Mouse (Mus musculus): ENCODE measurements around the gene H2-M10.5. TPM values are rescaled to one million over a fixed set of nuclear protein-coding genes. Genes with fewer than 3 reads are reported as not detected.
"Not testable (repeated sequence)": the region's sequence is repeated elsewhere in the genome, so short reads cannot be mapped to it uniquely, and the experiment has no call there.

The H2-M10.5 gene
- polyA plus RNA-seq (2014; fragmentation: Nextera tagmentation; extraction: Ambion mirVana), result not detected in 2 replicates

GRCm38 (mm10) chr17:36772610-36773009, at the start of gene H2-M10.5:
H2-M10.5 (plus strand) TSS chr17:36772910.
- not testable (repeated sequence) for DNase-seq (ENCODE audit: low spot score); H3K27me3 ChIP-seq (ENCODE audit: control insufficient read depth, insufficient read depth, low read length); H3K4me1 ChIP-seq (ENCODE audit: control insufficient read depth, insufficient read depth, low read length); H3K36me3 ChIP-seq (ENCODE audit: control insufficient read depth, insufficient read depth, low read length); H3K4me3 ChIP-seq (ENCODE audit: low read depth, low read length); H3K27ac ChIP-seq (ENCODE audit: low read depth, low read length); H3K9me3 ChIP-seq (ENCODE audit: control insufficient read depth, low read length); H3K4me2 ChIP-seq (ENCODE audit: low read depth); H3K9ac ChIP-seq (ENCODE audit: low read length); ATAC-seq (ENCODE audit: insufficient read depth, low FRiP score, low TSS enrichment)
- whole genome bisulfite sequencing, result 88% methylated on average over 2 of the region's 2 CpGs

- H3K4me1 ChIP-seq (ENCODE audit: control insufficient read depth, insufficient read depth, low read length), result no peaks in the 10 kb centered on the region
- no peak overlapping the region for H3K9ac ChIP-seq (ENCODE audit: low read length)
- no peaks in the 10 kb centered on the region for H3K27me3 ChIP-seq (ENCODE audit: control insufficient read depth, insufficient read depth, low read length)
- no peaks in the 10 kb centered on the region for H3K9me3 ChIP-seq (ENCODE audit: control insufficient read depth, low read length)
- ATAC-seq (ENCODE audit: insufficient read depth, low FRiP score, low TSS enrichment) (no peak), DNase-seq (ENCODE audit: low spot score) (no peak)
- no peak overlapping the region for H3K4me3 ChIP-seq (ENCODE audit: low read depth, low read length)
- no peak overlapping the region for H3K4me2 ChIP-seq (ENCODE audit: low read depth)
- no peak overlapping the region for H3K27ac ChIP-seq (ENCODE audit: low read depth, low read length)
- no peaks in the 10 kb centered on the region for H3K36me3 ChIP-seq (ENCODE audit: control insufficient read depth, insufficient read depth, low read length)
- WGBS, result 30% methylated on average over 2 of the region's 2 CpGs
These were observed 46.7 kb upstream of the H2-M10.5 start for GRCm38 (mm10) chr17:36726046-36726445.

DNA sequence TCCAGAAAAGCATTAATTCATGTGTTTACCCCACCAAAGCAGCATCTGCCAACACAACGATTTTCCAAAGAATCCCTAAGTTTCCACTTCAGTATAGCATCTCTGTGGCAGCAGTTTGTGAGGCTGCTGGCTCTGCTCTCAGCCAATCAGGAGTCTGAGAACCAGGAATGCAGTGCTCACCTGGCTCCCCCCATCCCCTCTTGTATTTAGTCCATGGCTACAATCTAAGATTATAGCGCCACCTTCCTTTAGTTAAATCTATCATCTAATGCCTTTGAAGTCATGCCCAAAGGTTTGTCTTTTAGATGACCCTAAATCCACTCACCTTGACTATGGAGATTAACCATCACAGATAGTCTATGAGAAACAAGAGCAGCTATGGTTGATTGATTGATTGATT, 8.9 kb upstream of the H2-M10.5 start:
- no peak overlapping the region for H3K4me3 ChIP-seq (ENCODE audit: low read depth, low read length)
- no peaks in the 10 kb centered on the region for H3K4me1 ChIP-seq (ENCODE audit: control insufficient read depth, insufficient read depth, low read length)
- H3K9ac ChIP-seq (ENCODE audit: low read length), result no peak overlapping the region
- WGBS, result 52% methylated on average over 2 of the region's 2 CpGs
- H3K9me3 ChIP-seq (ENCODE audit: control insufficient read depth, low read length), result no peaks in the 10 kb centered on the region
- H3K36me3 ChIP-seq (ENCODE audit: control insufficient read depth, insufficient read depth, low read length), result no peaks in the 10 kb centered on the region
- no peak overlapping the region for H3K4me2 ChIP-seq (ENCODE audit: low read depth)
- no peaks in the 10 kb centered on the region for H3K27me3 ChIP-seq (ENCODE audit: control insufficient read depth, insufficient read depth, low read length)
- DNase-seq (ENCODE audit: low spot score) (no peak), ATAC-seq (ENCODE audit: insufficient read depth, low FRiP score, low TSS enrichment) (no peak)
- no peak overlapping the region for H3K27ac ChIP-seq (ENCODE audit: low read depth, low read length)

- H3K4me1 ChIP-seq (ENCODE audit: control insufficient read depth, insufficient read depth, low read length); H3K27me3 ChIP-seq (ENCODE audit: control insufficient read depth, insufficient read depth, low read length); ATAC-seq (ENCODE audit: insufficient read depth, low FRiP score, low TSS enrichment); H3K4me3 ChIP-seq (ENCODE audit: low read depth, low read length); DNase-seq (ENCODE audit: low spot score); H3K4me2 ChIP-seq (ENCODE audit: low read depth); H3K9me3 ChIP-seq (ENCODE audit: control insufficient read depth, low read length); H3K36me3 ChIP-seq (ENCODE audit: control insufficient read depth, insufficient read depth, low read length); H3K9ac ChIP-seq (ENCODE audit: low read length); H3K27ac ChIP-seq (ENCODE audit: low read depth, low read length): not testable (repeated sequence)
- 22% methylated on average over 2 of the region's 2 CpGs for WGBS
These were observed 8.5 kb upstream of the H2-M10.5 start for GRCm38 (mm10) chr17:36764244-36764643.

DNA sequence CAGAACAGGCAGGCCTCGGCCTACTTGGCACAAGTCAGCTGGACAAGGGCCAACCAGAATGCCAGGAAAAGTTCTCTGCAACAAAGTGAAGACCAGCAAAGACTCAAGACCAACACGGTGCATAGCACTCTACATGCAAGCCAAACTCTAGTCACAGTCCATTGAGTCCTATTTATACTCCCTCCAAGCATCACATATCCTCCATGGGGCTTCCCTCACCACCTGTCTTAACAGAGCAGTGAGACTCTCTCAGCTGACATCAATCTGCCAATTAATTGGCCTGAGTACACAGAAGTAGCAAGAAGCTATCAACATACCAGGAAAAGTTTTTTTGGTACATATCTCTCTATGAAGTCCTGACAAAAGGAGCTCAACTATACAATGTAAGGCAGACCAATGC, 7.3 kb upstream of the H2-M10.5 start:
- not testable (repeated sequence) for H3K27me3 ChIP-seq (ENCODE audit: control insufficient read depth, insufficient read depth, low read length); H3K9ac ChIP-seq (ENCODE audit: low read length); H3K9me3 ChIP-seq (ENCODE audit: control insufficient read depth, low read length); DNase-seq (ENCODE audit: low spot score); H3K4me2 ChIP-seq (ENCODE audit: low read depth); H3K27ac ChIP-seq (ENCODE audit: low read depth, low read length); H3K4me3 ChIP-seq (ENCODE audit: low read depth, low read length); H3K36me3 ChIP-seq (ENCODE audit: control insufficient read depth, insufficient read depth, low read length); H3K4me1 ChIP-seq (ENCODE audit: control insufficient read depth, insufficient read depth, low read length); ATAC-seq (ENCODE audit: insufficient read depth, low FRiP score, low TSS enrichment)
- 65% methylated on average over 2 of the region's 2 CpGs for WGBS

DNA sequence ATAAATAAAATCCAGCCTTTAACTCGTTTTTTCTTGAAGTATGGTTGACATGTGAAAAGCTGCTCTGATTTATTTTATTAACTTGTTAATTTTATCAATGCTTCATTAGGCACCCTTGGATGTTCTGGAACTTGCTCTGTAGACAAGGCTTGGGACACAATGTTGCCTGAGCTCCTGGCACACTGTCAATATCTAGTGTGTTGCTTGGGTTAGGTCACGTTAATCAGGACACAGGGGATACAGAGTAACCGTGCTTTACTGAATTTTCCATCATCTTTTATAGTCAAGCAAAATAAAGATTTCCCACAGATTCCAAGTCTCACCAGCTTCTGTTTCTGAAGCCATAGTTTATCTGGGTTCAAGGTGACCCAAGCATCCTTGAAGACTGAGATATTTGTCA, 8.8 kb downstream of the H2-M10.5 start:
- no peaks in the 10 kb centered on the region for H3K36me3 ChIP-seq (ENCODE audit: control insufficient read depth, insufficient read depth, low read length)

DNA sequence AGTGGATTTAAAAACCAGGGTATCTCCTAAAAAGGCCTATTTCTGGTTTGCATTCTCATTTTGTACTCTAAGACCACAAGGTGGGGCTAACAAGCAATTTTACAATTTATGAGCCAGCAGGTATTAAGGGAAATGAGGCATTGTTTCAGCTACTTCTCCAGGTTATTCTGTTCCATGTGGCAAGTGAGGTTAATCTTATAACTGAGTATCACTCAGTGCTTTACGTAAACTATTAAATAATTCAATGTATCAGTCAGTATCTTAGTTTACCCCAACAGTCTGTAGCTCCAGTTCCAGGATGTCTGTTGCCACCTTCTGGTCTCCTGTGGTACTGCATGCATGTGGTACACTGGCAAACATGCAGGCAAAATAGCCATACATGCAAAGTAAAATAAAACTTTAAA, 13.8 kb downstream of the H2-M10.5 start:
- H3K4me3 ChIP-seq (ENCODE audit: low read depth, low read length); H3K27me3 ChIP-seq (ENCODE audit: control insufficient read depth, insufficient read depth, low read length); H3K4me2 ChIP-seq (ENCODE audit: low read depth); H3K9me3 ChIP-seq (ENCODE audit: control insufficient read depth, low read length); H3K4me1 ChIP-seq (ENCODE audit: control insufficient read depth, insufficient read depth, low read length); H3K27ac ChIP-seq (ENCODE audit: low read depth, low read length); H3K36me3 ChIP-seq (ENCODE audit: control insufficient read depth, insufficient read depth, low read length); ATAC-seq (ENCODE audit: insufficient read depth, low FRiP score, low TSS enrichment); H3K9ac ChIP-seq (ENCODE audit: low read length): not testable (repeated sequence)
- 46% methylated on average over 1 of the region's 1 CpGs for WGBS
- DNase-seq (ENCODE audit: low spot score), result peak; percentile 11

More for the DNA sequence above, 8.8 kb downstream of the H2-M10.5 start:
- DNase-seq (ENCODE audit: low spot score), result no peak
- WGBS, result 76% methylated on average over 3 of the region's 3 CpGs
- Histone ChIP-seq H3K27ac (ENCODE audit: low read depth, low read length) (no peak overlapping the region), H3K27me3 (ENCODE audit: control insufficient read depth, insufficient read depth, low read length) (no peaks in the 10 kb centered on the region), H3K9me3 (ENCODE audit: control insufficient read depth, low read length) (no peaks in the 10 kb centered on the region), H3K4me1 (ENCODE audit: control insufficient read depth, insufficient read depth, low read length) (no peaks in the 10 kb centered on the region), H3K4me2 (ENCODE audit: low read depth) (no peak overlapping the region), H3K9ac (ENCODE audit: low read length) (no peak overlapping the region), H3K4me3 (ENCODE audit: low read depth, low read length) (no peak overlapping the region)
- ATAC-seq (ENCODE audit: insufficient read depth, low FRiP score, low TSS enrichment), result no peak

DNA sequence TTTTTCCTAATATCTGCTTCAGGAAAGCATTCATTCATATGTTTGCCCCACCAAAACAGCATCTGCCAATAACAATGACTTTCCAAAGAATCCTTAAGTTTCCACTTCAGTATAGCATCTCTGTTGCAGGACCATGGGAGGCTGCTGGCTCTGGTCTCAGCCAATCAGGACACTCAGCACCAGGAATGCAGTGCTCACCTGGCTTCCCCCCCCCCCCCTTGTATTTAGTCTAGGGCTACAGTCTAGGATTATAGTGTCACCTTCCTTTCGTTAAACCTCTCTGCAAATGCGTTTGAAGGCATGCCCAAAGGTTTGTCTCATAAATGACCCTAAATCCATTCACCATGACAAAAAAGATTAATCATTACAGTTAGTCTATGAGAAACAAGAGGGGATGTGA, 15.6 kb downstream of the H2-M10.5 start:
- Histone ChIP-seq H3K36me3 (ENCODE audit: control insufficient read depth, insufficient read depth, low read length) (no peaks in the 10 kb centered on the region), H3K4me3 (ENCODE audit: low read depth, low read length) (no peak overlapping the region), H3K27me3 (ENCODE audit: control insufficient read depth, insufficient read depth, low read length) (no peaks in the 10 kb centered on the region), H3K4me1 (ENCODE audit: control insufficient read depth, insufficient read depth, low read length) (no peaks in the 10 kb centered on the region), H3K9ac (ENCODE audit: low read length) (no peak overlapping the region), H3K9me3 (ENCODE audit: control insufficient read depth, low read length) (no peaks in the 10 kb centered on the region), H3K4me2 (ENCODE audit: low read depth) (no peak overlapping the region), H3K27ac (ENCODE audit: low read depth, low read length) (no peak overlapping the region)
- 91% methylated on average over 2 of the region's 2 CpGs for WGBS
- ATAC-seq (ENCODE audit: insufficient read depth, low FRiP score, low TSS enrichment), result no peak
- DNase-seq (ENCODE audit: low spot score), result no peak

- not testable (repeated sequence) for H3K4me1 ChIP-seq (ENCODE audit: control insufficient read depth, insufficient read depth, low read length); H3K9ac ChIP-seq (ENCODE audit: low read length); H3K9me3 ChIP-seq (ENCODE audit: control insufficient read depth, low read length); H3K4me3 ChIP-seq (ENCODE audit: low read depth, low read length); H3K27ac ChIP-seq (ENCODE audit: low read depth, low read length); H3K27me3 ChIP-seq (ENCODE audit: control insufficient read depth, insufficient read depth, low read length); H3K36me3 ChIP-seq (ENCODE audit: control insufficient read depth, insufficient read depth, low read length); H3K4me2 ChIP-seq (ENCODE audit: low read depth)
- DNase-seq (ENCODE audit: low spot score) (peak; percentile 61), ATAC-seq (ENCODE audit: insufficient read depth, low FRiP score, low TSS enrichment) (peak; percentile 31; the same call in 1 of the 2 replicates)
These were observed 16.1 kb downstream of the H2-M10.5 start for GRCm38 (mm10) chr17:36788801-36789200.

Data from neural tube, embryonic 11.5 days (tissue).